Mouse (Mus musculus): ENCODE data around the gene Pnpla2.
A peak's percentile ranks its signal among the peaks of the same experiment; 100 is the strongest.

The Pnpla2 gene

GRCm38 (mm10) chr7:141467230-141468030 lies 12.4 kb downstream of the Pnpla2 start, which contains the start of gene Cd151:
TSS of gene Cd151 (plus strand) at chr7:141467392.
- DNase-seq (ENCODE audit: low read depth): peak; percentile 64

DNA sequence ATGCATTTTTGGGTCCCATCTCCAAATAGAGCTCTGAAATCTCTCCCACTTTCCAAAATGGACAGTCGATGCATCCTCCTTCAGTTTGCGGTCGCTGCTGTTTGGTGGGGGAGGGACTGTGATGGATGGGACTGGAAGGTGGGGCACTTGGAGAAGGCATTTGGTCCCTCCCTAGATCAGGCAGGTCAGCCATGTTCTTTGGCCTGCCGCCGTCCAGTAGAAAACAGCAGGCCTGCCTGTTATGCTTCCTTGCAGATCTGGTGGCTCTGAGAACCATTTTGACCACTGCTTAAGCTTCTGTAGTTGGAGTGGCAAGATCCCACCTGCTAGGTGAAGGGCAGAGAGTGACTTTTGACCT lies 13.1 kb downstream of the Pnpla2 start:
- DNase-seq (ENCODE audit: low read depth): no peak

DNA sequence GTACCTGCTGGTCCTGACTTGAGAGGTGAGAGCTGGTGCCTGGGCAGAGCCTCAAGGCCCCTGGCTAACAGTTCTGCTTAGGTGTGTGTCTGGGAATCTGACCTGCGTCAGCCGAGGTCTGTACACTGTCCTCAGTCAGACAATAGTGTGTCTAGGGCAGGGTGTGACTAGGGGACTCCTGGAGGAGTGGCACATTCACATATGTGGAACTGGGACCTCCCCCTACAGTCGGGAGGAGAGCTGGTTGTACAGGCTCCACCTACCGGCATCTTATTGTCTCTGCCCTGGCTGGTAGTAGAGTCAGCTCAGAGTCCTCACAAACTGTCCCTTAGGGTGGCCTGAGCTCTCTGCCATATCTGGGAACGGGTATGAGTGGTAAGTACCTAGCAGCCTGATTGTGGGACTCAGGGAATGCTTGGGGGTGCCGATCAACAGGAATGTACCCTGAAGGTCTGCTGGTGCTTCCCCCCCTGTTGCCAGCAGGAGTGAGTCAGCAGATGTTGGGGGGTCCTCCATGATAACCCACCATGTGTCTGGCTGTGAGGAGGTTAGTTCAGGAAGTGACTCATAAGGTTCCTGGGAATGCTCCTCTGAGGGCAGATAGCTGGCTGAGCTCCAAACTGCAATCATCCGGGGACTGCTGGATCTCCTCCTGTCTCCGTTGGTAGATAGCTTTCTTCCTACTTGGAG lies 13.7 kb downstream of the Pnpla2 start:
- peak; percentile 73 for DNase-seq (ENCODE audit: low read depth)

GRCm38 (mm10) chr7:141469352-141469751 lies 14.4 kb downstream of the Pnpla2 start:
- no peak for DNase-seq (ENCODE audit: low read depth)

DNA sequence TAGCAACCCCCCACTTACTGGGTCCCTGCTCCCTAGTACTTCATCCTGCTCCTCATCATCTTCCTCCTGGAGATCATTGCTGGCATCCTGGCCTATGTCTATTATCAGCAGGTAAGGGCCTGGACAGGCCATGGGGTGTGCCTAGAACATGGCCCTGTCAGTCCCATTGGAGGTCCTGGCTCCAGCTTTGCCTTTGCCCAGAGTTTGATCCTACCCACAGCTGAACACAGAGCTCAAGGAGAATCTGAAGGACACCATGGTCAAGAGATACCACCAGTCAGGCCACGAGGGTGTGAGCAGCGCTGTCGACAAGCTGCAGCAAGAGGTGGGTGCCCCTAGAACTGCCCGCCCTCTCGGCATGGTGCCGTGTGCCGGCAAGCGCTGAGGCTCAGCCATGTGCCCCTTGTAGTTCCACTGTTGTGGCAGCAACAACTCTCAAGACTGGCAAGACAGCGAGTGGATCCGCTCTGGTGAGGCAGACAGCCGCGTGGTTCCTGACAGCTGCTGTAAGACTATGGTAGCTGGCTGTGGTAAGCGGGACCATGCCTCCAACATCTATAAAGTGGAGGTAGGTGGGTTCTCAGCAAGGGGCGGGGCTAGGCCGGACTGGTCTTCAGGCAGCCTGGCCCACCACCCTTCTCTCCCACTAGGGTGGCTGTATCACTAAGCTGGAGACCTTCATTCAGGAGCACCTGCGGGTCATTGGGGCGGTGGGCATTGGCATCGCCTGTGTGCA lies 15.1 kb downstream of the Pnpla2 start:
- no peak for DNase-seq (ENCODE audit: low read depth)

DNA sequence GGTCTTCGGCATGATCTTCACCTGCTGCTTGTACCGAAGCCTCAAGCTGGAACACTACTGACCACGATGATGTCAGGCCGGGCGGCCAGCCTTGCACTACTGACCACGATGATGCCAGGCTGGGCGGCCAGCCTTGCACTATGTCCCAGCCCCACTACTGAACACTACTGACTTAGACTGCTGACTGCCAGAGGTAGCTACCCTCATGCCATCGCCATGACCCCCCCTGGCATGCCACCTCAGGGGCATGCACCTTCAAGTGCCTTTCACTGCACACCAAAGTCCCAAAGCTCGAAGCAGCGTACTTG lies 15.6 kb downstream of the Pnpla2 start:
- DNase-seq (ENCODE audit: low read depth): no peak

- no peak for DNase-seq (ENCODE audit: low read depth)
Observed at GRCm38 (mm10) chr7:141471236-141471635, 16.2 kb downstream of the Pnpla2 start.

GRCm38 (mm10) chr7:141472226-141472625 lies 17.2 kb downstream of the Pnpla2 start:
- DNase-seq (ENCODE audit: low read depth): no peak

- DNase-seq (ENCODE audit: low read depth): no peak
Observed at GRCm38 (mm10) chr7:141472763-141473162, 17.8 kb downstream of the Pnpla2 start.

GRCm38 (mm10) chr7:141474160-141474559 lies 19.2 kb downstream of the Pnpla2 start:
- no peak for DNase-seq (ENCODE audit: low read depth)

- peak; percentile 68 for DNase-seq (ENCODE audit: low read depth)
Observed at GRCm38 (mm10) chr7:141475011-141475804, 20.2 kb downstream of the Pnpla2 start, which contains the start of the genes Polr2l and Tspan4. TSS of gene Polr2l (minus strand) at chr7:141475132. TSS of gene Tspan4 (plus strand) at chr7:141475240.

GRCm38 (mm10) chr7:141475805-141476158 lies 20.8 kb downstream of the Pnpla2 start:
- no peak for DNase-seq (ENCODE audit: low read depth)

DNA sequence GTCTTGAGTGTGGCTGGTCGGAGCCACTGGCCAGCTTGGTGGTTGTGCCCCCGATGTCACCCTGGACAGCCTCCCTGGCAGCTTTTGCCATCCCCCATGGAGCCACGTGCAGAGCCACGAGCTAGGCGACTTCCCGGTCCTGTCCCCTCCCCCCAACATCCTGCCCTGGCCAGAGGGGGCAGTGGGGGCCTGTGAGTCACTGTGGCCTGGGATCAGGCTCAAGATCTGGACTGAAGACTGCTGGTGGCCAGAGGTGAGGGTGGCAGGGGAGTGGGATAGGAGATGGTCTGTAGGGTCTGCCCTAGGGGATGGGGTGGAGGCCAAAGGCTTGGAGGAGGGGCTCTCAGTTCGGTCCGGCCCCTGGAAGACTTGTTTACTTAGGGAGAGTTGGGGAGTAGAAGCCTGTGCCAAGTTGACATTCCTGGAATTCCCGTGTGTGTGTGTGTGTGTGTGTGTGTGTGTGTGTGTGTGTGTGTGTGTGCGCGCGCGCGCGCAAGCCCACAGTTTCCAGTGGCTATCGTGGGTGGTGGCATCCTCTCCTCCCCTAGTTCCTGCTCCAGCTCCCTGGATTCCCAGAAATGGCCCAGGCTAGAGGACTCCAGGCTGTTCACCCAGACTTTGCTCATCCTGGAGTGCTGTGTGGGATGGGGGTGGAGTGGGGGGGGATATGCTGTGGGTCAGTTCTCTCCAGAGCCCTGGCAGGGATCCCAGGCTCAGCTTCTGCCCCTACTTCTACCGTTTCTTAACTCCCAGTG lies 21.4 kb downstream of the Pnpla2 start:
- no peak for DNase-seq (ENCODE audit: low read depth)

DNA sequence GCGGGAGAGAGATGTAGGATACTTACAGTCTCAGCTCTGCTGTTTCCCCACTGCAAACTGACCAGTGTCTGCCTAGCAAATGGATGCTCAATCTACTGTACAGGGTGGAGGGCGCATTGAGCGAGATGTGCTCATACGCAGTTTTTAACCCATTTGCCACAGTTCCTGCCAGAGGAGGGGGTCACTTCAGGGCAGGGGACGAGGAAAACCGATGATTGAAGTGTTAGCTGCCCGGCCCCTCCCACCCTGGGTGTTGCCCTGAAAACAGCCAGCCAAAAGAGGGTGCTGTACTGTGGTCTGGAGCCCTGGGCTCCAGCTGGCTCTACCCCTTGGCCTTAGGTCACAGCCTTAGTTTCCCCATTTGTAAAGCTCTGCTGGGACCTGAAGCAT lies 22.0 kb downstream of the Pnpla2 start:
- no peak for DNase-seq (ENCODE audit: low read depth)

GRCm38 (mm10) chr7:141477578-141478269 lies 22.7 kb downstream of the Pnpla2 start:
- no peak for DNase-seq (ENCODE audit: low read depth)

- no peak for DNase-seq (ENCODE audit: low read depth)
Observed at GRCm38 (mm10) chr7:141478270-141478748, 23.3 kb downstream of the Pnpla2 start.

GRCm38 (mm10) chr7:141480842-141481497 lies 26.0 kb downstream of the Pnpla2 start:
- DNase-seq (ENCODE audit: low read depth): peak; percentile 76

DNA sequence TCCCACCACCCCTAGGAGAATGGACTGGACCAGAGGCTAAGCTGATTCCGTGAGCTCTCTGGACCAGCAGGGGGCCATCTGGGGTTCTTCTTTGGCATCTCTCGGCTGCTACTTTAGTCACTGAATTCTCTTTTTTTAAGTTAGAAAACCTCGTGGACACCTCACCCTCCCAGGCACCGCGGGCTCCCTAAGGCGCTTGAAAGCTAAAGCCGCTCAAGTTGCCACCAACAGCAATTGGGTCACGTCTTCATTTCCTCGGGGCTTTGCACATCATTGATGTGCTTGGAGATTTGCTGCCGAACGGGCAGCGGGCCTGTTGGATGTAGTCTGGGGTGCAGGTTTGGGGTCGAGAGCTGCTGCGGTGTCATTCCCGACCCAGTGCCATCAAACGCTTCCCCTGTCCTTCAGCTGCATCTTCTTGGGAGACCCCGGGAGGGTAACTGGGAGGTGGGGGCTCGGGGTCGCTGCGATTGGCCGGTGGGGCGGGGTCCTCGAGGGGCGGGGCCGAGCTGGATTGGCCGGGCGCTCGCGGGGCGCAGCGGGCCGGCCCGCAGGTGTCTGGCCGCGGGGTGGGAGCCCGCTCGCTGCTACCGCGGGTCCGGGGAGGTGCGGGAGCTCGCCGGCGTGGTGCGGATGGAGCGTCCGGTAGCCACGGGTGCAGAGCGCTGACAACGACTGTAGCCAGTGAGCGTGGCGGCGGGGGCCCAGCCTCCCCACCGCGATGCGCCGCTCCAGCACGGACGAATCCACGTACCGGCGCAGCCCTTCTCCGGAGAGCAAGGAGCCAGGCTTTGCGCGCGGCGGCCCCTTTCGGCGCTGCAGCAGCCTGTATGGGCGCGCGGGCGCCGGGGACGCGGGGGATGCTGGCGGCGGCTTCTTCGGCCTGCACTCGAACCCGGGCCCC lies 26.8 kb downstream of the Pnpla2 start:
- DNase-seq (ENCODE audit: low read depth): no peak

- DNase-seq (ENCODE audit: low read depth): no peak
Observed at GRCm38 (mm10) chr7:141482531-141483024, 27.6 kb downstream of the Pnpla2 start.
